Mouse (Mus musculus): ENCODE data around the gene Rgs6. TPM values are rescaled to one million over a fixed set of nuclear protein-coding genes. Genes with fewer than 3 reads are reported as not detected.

Rgs6 gene
- total RNA-seq, 2 experiments from 2014 or later: 80.0 to 83.2 TPM

- no peak for DNase-seq (ENCODE audit: extremely low spot score in 1 of 2, low spot score in 2 of 2)
- intact Hi-C loops (cut with DNase I): no loop called here
- Histone ChIP-seq H3K27ac (no peak overlapping the region), H3K4me3 (no peak overlapping the region)
- no peak for TF ChIP-seq CTCF (IDR thresholded peaks at IDR 0.05)
These were observed 126.2 kb downstream of the Rgs6 start for GRCm38 (mm10) chr12:82714284-82714683.

- TF ChIP-seq CTCF (IDR thresholded peaks at IDR 0.05): no peak
- Histone ChIP-seq H3K4me3 (no peak overlapping the region), H3K27ac (no peak overlapping the region)
- DNase-seq (ENCODE audit: extremely low spot score in 1 of 2, low spot score in 2 of 2): no peak
- intact Hi-C loops (cut with DNase I): no loop called here
These were observed 135.0 kb downstream of the Rgs6 start for GRCm38 (mm10) chr12:82723017-82723540.

- intact Hi-C loops (cut with DNase I): no loop called here
- DNase-seq (ENCODE audit: extremely low spot score in 1 of 2, low spot score in 2 of 2): no peak
- Histone ChIP-seq H3K27ac (no peak overlapping the region), H3K4me3 (no peak overlapping the region)
- TF ChIP-seq CTCF (IDR thresholded peaks at IDR 0.05): no peak
These were observed 138.2 kb downstream of the Rgs6 start for GRCm38 (mm10) chr12:82726255-82726654.

GRCm38 (mm10) chr12:82731587-82731986 lies 143.5 kb downstream of the Rgs6 start:
- intact Hi-C loops (cut with DNase I): no loop called here
- no peak for TF ChIP-seq CTCF (IDR thresholded peaks at IDR 0.05)
- Histone ChIP-seq H3K27ac (peak overlapping the region; percentile 66), H3K4me3 (no peak overlapping the region)
- no peak for DNase-seq (ENCODE audit: extremely low spot score in 1 of 2, low spot score in 2 of 2)

GRCm38 (mm10) chr12:82742955-82743354 lies 154.9 kb downstream of the Rgs6 start:
- intact Hi-C loops (cut with DNase I): no loop called here
- no peak for TF ChIP-seq CTCF (IDR thresholded peaks at IDR 0.05)
- Histone ChIP-seq H3K4me3 (no peak overlapping the region), H3K27ac (no peak overlapping the region)
- no peak for DNase-seq (ENCODE audit: extremely low spot score in 1 of 2, low spot score in 2 of 2)

GRCm38 (mm10) chr12:82744026-82744425 lies 155.9 kb downstream of the Rgs6 start:
- Histone ChIP-seq H3K4me3 (no peak overlapping the region), H3K27ac (no peak overlapping the region)
- intact Hi-C loops (cut with DNase I): no loop called here
- DNase-seq (ENCODE audit: extremely low spot score in 1 of 2, low spot score in 2 of 2): no peak
- no peak for TF ChIP-seq CTCF (IDR thresholded peaks at IDR 0.05)

GRCm38 (mm10) chr12:82744826-82745225 lies 156.7 kb downstream of the Rgs6 start:
- intact Hi-C loops (cut with DNase I): no loop called here
- TF ChIP-seq CTCF (IDR thresholded peaks at IDR 0.05): no peak
- H3K4me3 ChIP-seq: no peak overlapping the region
- no peak overlapping the region for H3K27ac ChIP-seq
- DNase-seq (ENCODE audit: extremely low spot score in 1 of 2, low spot score in 2 of 2): no peak

- TF ChIP-seq CTCF (IDR thresholded peaks at IDR 0.05): no peak
- DNase-seq (ENCODE audit: extremely low spot score in 1 of 2, low spot score in 2 of 2): no peak
- no peak overlapping the region for H3K27ac ChIP-seq
- intact Hi-C loops (cut with DNase I): no loop called here
- no peak overlapping the region for H3K4me3 ChIP-seq
These were observed 159.0 kb downstream of the Rgs6 start for GRCm38 (mm10) chr12:82747099-82747498.

- no peak overlapping the region for H3K4me3 ChIP-seq
- no peak for TF ChIP-seq CTCF (IDR thresholded peaks at IDR 0.05)
- H3K27ac ChIP-seq: no peak overlapping the region
- intact Hi-C loops (cut with DNase I): loop anchor here (10.0 kb wide), 1 partner anchor 137 kb away; no protein-coding TSS in a partner anchor
- no peak for DNase-seq (ENCODE audit: extremely low spot score in 1 of 2, low spot score in 2 of 2)
These were observed 163.8 kb downstream of the Rgs6 start for GRCm38 (mm10) chr12:82751846-82752245.

GRCm38 (mm10) chr12:82754501-82754900 lies 166.4 kb downstream of the Rgs6 start:
- Histone ChIP-seq H3K4me3 (no peak overlapping the region), H3K27ac (no peak overlapping the region)
- intact Hi-C loops (cut with DNase I): loop anchor here (10.0 kb wide), 1 partner anchor 140 kb away; no protein-coding TSS in a partner anchor
- TF ChIP-seq CTCF (IDR thresholded peaks at IDR 0.05): no peak
- DNase-seq (ENCODE audit: extremely low spot score in 1 of 2, low spot score in 2 of 2): no peak

GRCm38 (mm10) chr12:82756756-82757155 lies 168.7 kb downstream of the Rgs6 start:
- Histone ChIP-seq H3K4me3 (no peak overlapping the region), H3K27ac (peak overlapping the region; percentile 61)
- no peak for TF ChIP-seq CTCF (IDR thresholded peaks at IDR 0.05)
- peak; percentile 57 to 61 for DNase-seq (ENCODE audit: extremely low spot score in 1 of 2, low spot score in 2 of 2)
- intact Hi-C loops (cut with DNase I): loop anchor here (10.0 kb wide), 1 partner anchor 142 kb away; no protein-coding TSS in a partner anchor

- Histone ChIP-seq H3K27ac (peak overlapping the region; percentile 61), H3K4me3 (no peak overlapping the region)
- no peak; the same call in 1 of the 2 replicates for TF ChIP-seq CTCF (IDR thresholded peaks at IDR 0.05)
- intact Hi-C loops (cut with DNase I): loop anchor here (10.0 kb wide), 1 partner anchor 143 kb away; no protein-coding TSS in a partner anchor
- DNase-seq (ENCODE audit: extremely low spot score in 1 of 2, low spot score in 2 of 2): no peak
These were observed 169.3 kb downstream of the Rgs6 start for GRCm38 (mm10) chr12:82757367-82757766.

GRCm38 (mm10) chr12:82762046-82762445 lies 174.0 kb downstream of the Rgs6 start:
- H3K27ac ChIP-seq: no peak overlapping the region
- intact Hi-C loops (cut with DNase I): no loop called here
- DNase-seq (ENCODE audit: extremely low spot score in 1 of 2, low spot score in 2 of 2): no peak
- H3K4me3 ChIP-seq: no peak overlapping the region
- no peak for TF ChIP-seq CTCF (IDR thresholded peaks at IDR 0.05)

Data from left cerebral cortex, adult 2 months (tissue).